9 mouse cellular contexts compared by ENCODE assay signal in the genomic region with DNA sequence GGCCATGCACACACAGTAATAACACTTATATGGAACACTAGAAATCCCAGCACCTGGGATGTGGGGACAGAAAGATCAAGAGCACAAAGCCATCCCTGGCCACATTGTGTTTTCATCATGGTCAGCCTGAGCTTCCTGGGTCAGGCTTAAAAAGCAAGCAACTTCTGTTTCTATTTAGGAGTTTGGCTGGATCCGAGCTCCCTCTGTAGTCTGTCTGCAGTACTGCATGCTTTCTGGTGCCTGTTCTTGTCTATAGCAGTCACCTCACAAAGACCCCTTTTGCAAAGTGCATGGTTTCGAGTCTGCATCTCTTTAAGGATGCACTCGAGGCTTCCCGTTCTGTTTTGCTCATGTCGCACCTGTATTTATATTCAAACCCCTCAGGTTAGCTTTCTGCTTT.
DNase-seq lines count a peak whose midpoint lies in the region; ATAC-seq and TF ChIP-seq lines count a peak whose summit lies in the region.
"Had no signal": no experiment of that assay in that cellular context is flagged by ENCODE, and none has a peak within 500 bp of the region (broad histone marks: within the 10 kb centered on the region; RNA-seq: fewer than 3 reads in every experiment).

No protein-coding gene starts in this region.

- peak; percentile 31 for TF ChIP-seq CTCF in heart, postnatal 0 days (IDR thresholded peaks at IDR 0.05; ENCODE audit: low read depth)
- 0 out of 2 replicates have a peak, but pooled peaks have one; percentile 12 for TF ChIP-seq CTCF in spleen, adult 2 months (IDR thresholded peaks at IDR 0.05; ENCODE audit: extremely low read depth, insufficient read depth, insufficient read length, insufficient replicate concordance)

- no peak overlapping the region for H3K27ac ChIP-seq in heart, postnatal 0 days (ENCODE audit: low read depth)
- H3K27ac ChIP-seq in heart, embryonic 10.5 days, result no peak overlapping the region
- no peak overlapping the region for H3K27ac ChIP-seq in spleen, adult 2 months (ENCODE audit: insufficient read depth, low read length)
- H3K27ac ChIP-seq: stomach, embryonic 15.5 days had no signal

- no peak for TF ChIP-seq EP300 in heart, postnatal 0 days (IDR thresholded peaks at IDR 0.05; ENCODE audit: low read depth)

- no peaks in the 10 kb centered on the region for H3K27me3 ChIP-seq in heart, postnatal 0 days (ENCODE audit: control insufficient read depth, insufficient read depth, low read length)
- no peaks in the 10 kb centered on the region for H3K27me3 ChIP-seq in heart, embryonic 10.5 days (ENCODE audit: insufficient read depth, poor library complexity, severe bottlenecking)
- no peaks in the 10 kb centered on the region for H3K27me3 ChIP-seq in spleen, adult 2 months (ENCODE audit: control insufficient read depth, insufficient read depth, low read length)
- H3K27me3 ChIP-seq: stomach, embryonic 15.5 days had no signal

- H3K36me3 ChIP-seq in heart, postnatal 0 days (replicated peaks; ENCODE audit: control insufficient read depth, insufficient read depth, low read length), result no peaks in the 10 kb centered on the region
- no peaks in the 10 kb centered on the region for H3K36me3 ChIP-seq in heart, embryonic 10.5 days
- no peaks in the 10 kb centered on the region for H3K36me3 ChIP-seq in spleen, adult 2 months (ENCODE audit: control insufficient read depth, insufficient read depth, low read length)
- H3K36me3 ChIP-seq: stomach, embryonic 15.5 days had no signal

- TF ChIP-seq POLR2A in spleen, adult 2 months (IDR thresholded peaks at IDR 0.05; ENCODE audit: low read depth, low read length), result no peak

- H3K4me1 ChIP-seq in heart, postnatal 0 days (ENCODE audit: control insufficient read depth, insufficient read depth), result no peaks in the 10 kb centered on the region
- H3K4me1 ChIP-seq in heart, embryonic 10.5 days, result no peaks in the 10 kb centered on the region
- H3K4me1 ChIP-seq in spleen, adult 2 months (ENCODE audit: control insufficient read depth, insufficient read depth, insufficient read length), result no peaks in the 10 kb centered on the region

- H3K9me3 ChIP-seq in heart, postnatal 0 days (replicated peaks; ENCODE audit: control insufficient read depth, low read length), result no peaks in the 10 kb centered on the region
- no peaks in the 10 kb centered on the region for H3K9me3 ChIP-seq in heart, embryonic 10.5 days
- H3K9me3 ChIP-seq: stomach, embryonic 15.5 days had no signal

- H3K9ac ChIP-seq in heart, postnatal 0 days (replicated peaks; ENCODE audit: low read depth, low read length), result no peak overlapping the region
- H3K9ac ChIP-seq: stomach, embryonic 15.5 days had no signal

- H3K4me3 ChIP-seq in heart, postnatal 0 days (ENCODE audit: low read depth, low read length), result no peak overlapping the region
- no peak overlapping the region for H3K4me3 ChIP-seq in heart, embryonic 10.5 days
- no peak overlapping the region for H3K4me3 ChIP-seq in spleen, adult 2 months (ENCODE audit: extremely low read depth, insufficient read depth, insufficient read length)
- H3K4me3 ChIP-seq: stomach, embryonic 15.5 days had no signal

- ATAC-seq in heart, postnatal 0 days (ENCODE audit: insufficient read depth, low read depth), result no peak
- peak; percentile 50 to 55; a peak in 3 of 4 replicates for ATAC-seq in hematopoietic stem cell, adult 5-6 weeks (replicated peaks in 1 of 2; ENCODE audit: insufficient read depth in 1 of 2, low FRiP score in 2 of 2, low TSS enrichment in 1 of 2, low read depth in 1 of 2, poor library complexity in 2 of 2, severe bottlenecking in 2 of 2)

- H3K4me2 ChIP-seq in heart, postnatal 0 days (ENCODE audit: low read depth, low read length), result no peak overlapping the region
- H3K4me2 ChIP-seq: stomach, embryonic 15.5 days had no signal

- no peak for DNase-seq in heart, postnatal 0 days (ENCODE audit: low spot score)
- no peak for DNase-seq in heart, embryonic 10.5 days (ENCODE audit: low spot score)
- no peak for DNase-seq in spleen, adult 2 months (ENCODE audit: low read depth in 1 of 2, low spot score in 2 of 2)
- no peak for DNase-seq in spleen, postnatal 36 days (ENCODE audit: low spot score in 2 of 2)
- DNase-seq in thymus, postnatal 25 days, result peak; percentile 21
- DNase-seq in right cerebral cortex, postnatal 10 days (ENCODE audit: low spot score in 2 of 2), result no peak
- DNase-seq in Muller cell, postnatal 12 days (ENCODE audit: inconsistent ontology term), result no peak

- 27% methylated on average over 5 of the region's 5 CpGs for WGBS in heart, postnatal 0 days
- WGBS in heart, embryonic 10.5 days, result 33% methylated on average over 5 of the region's 5 CpGs
- WGBS in spleen, adult 2 months, result 58% methylated on average over 5 of the region's 5 CpGs
